Mouse (Mus musculus) C2C12 (cell line): ENCODE data around the gene Olfr648.

Experiments
- CEBPB ChIP-seq: IDR thresholded peaks from one replicate; pipeline ENCODE4 v1.6.1; 2011; ENCODE audit warnings: low read depth, mild to moderate bottlenecking, control low read depth, moderate library complexity
- CTCF ChIP-seq: IDR thresholded peaks from one replicate; pipeline ENCODE4 v1.5.1; 2011; ENCODE audit not compliant: control insufficient read depth, insufficient read depth, insufficient read length
- FOSL1 ChIP-seq: IDR thresholded peaks from one replicate; pipeline ENCODE4 v1.8.0; 2011; ENCODE audit warnings: mild to moderate bottlenecking, low read length; ENCODE audit not compliant: poor library complexity, insufficient read depth, severe bottlenecking
- USF1 ChIP-seq: IDR thresholded peaks from one replicate; pipeline ENCODE4 v1.6.1; 2011; ENCODE audit warnings: low read depth, mild to moderate bottlenecking, control low read depth, moderate library complexity

GRCm38 (mm10) chr7:104137305-104137704, 45.9 kb downstream of the Olfr648 start, which contains the start of gene Olfr643:
- TF ChIP-seq USF1, result no peak
- TF ChIP-seq CTCF, result no peak
- TF ChIP-seq FOSL1, result no peak
- no peak for TF ChIP-seq CEBPB
